Mouse (Mus musculus): ENCODE measurements around the gene Gata3. TPM values are rescaled to one million over a fixed set of nuclear protein-coding genes. Genes with fewer than 3 reads are reported as not detected.

Gene Gata3
- polyA plus RNA-seq, 1 experiment = 15.4 TPM

GRCm38 (mm10) chr2:9881051-9881591 lies 8.7 kb downstream of the Gata3 start, which contains the start of gene 4930412O13Rik:
TSS of gene 4930412O13Rik (plus strand) at chr2:9881252.
- no peak for DNase-seq
- Histone ChIP-seq H3K36me3 (ENCODE audit: control insufficient read depth, insufficient read depth, low read length) (no peaks in the 10 kb centered on the region), H3K27ac (ENCODE audit: insufficient read depth, low read depth, low read length) (peak within 1 kb of the TSS; percentile 42), H3K27me3 (replicated peaks; ENCODE audit: control insufficient read depth, insufficient read depth, low read length) (peaks cover 3% of the 10 kb centered on the region), H3K4me3 (ENCODE audit: insufficient read depth, low read depth, low read length) (peak within 1 kb of the TSS; percentile 28), H3K4me1 (ENCODE audit: control insufficient read depth, insufficient read depth, low read length) (no peaks in the 10 kb centered on the region)
- TF ChIP-seq CTCF (conservative IDR thresholded peaks at IDR 0.05; ENCODE audit: insufficient read depth, insufficient read length, low read depth, low read length) (no peak), POLR2A (IDR thresholded peaks at IDR 0.05; ENCODE audit: low read depth, low read length) (no peak)
- WGBS = 8% methylated on average over 35 of the region's 35 CpGs

- 19% methylated on average over 11 of the region's 11 CpGs for WGBS
These were observed 9.6 kb downstream of the Gata3 start for GRCm38 (mm10) chr2:9880271-9880670.

GRCm38 (mm10) chr2:9879493-9879892 lies 10.3 kb downstream of the Gata3 start:
- DNase-seq = peak; percentile 91
- WGBS = 1% methylated on average over 21 of the region's 21 CpGs
- Histone ChIP-seq H3K27ac (ENCODE audit: insufficient read depth, low read depth, low read length) (peak overlapping the region; percentile 14; the same call in 1 of the 2 replicates), H3K36me3 (ENCODE audit: control insufficient read depth, insufficient read depth, low read length) (no peaks in the 10 kb centered on the region), H3K27me3 (replicated peaks; ENCODE audit: control insufficient read depth, insufficient read depth, low read length) (peaks cover 3% of the 10 kb centered on the region), H3K4me1 (ENCODE audit: control insufficient read depth, insufficient read depth, low read length) (no peaks in the 10 kb centered on the region), H3K4me3 (ENCODE audit: insufficient read depth, low read depth, low read length) (peak overlapping the region; percentile 45)
- TF ChIP-seq CTCF (conservative IDR thresholded peaks at IDR 0.05; ENCODE audit: insufficient read depth, insufficient read length, low read depth, low read length) (peak; percentile 68), POLR2A (IDR thresholded peaks at IDR 0.05; ENCODE audit: low read depth, low read length) (no peak)

More at GRCm38 (mm10) chr2:9880271-9880670, 9.6 kb downstream of the Gata3 start:
- Histone ChIP-seq H3K27ac (ENCODE audit: insufficient read depth, low read depth, low read length) (no peak overlapping the region), H3K36me3 (ENCODE audit: control insufficient read depth, insufficient read depth, low read length) (no peaks in the 10 kb centered on the region), H3K4me1 (ENCODE audit: control insufficient read depth, insufficient read depth, low read length) (no peaks in the 10 kb centered on the region), H3K27me3 (replicated peaks; ENCODE audit: control insufficient read depth, insufficient read depth, low read length) (peaks cover 3% of the 10 kb centered on the region), H3K4me3 (ENCODE audit: insufficient read depth, low read depth, low read length) (no peak overlapping the region)
- no peak for DNase-seq
- no peak for TF ChIP-seq CTCF (conservative IDR thresholded peaks at IDR 0.05; ENCODE audit: insufficient read depth, insufficient read length, low read depth, low read length)
- no peak for TF ChIP-seq POLR2A (IDR thresholded peaks at IDR 0.05; ENCODE audit: low read depth, low read length)

GRCm38 (mm10) chr2:9879092-9879491 lies 10.7 kb downstream of the Gata3 start:
- no peak for DNase-seq
- TF ChIP-seq POLR2A (IDR thresholded peaks at IDR 0.05; ENCODE audit: low read depth, low read length) = no peak
- TF ChIP-seq CTCF (conservative IDR thresholded peaks at IDR 0.05; ENCODE audit: insufficient read depth, insufficient read length, low read depth, low read length) = no peak
- 1% methylated on average over 22 of the region's 22 CpGs for WGBS
- H3K4me3 ChIP-seq (ENCODE audit: insufficient read depth, low read depth, low read length) = peak overlapping the region; percentile 45
- H3K27me3 ChIP-seq (replicated peaks; ENCODE audit: control insufficient read depth, insufficient read depth, low read length) = peaks cover 3% of the 10 kb centered on the region
- H3K4me1 ChIP-seq (ENCODE audit: control insufficient read depth, insufficient read depth, low read length) = no peaks in the 10 kb centered on the region
- H3K27ac ChIP-seq (ENCODE audit: insufficient read depth, low read depth, low read length) = peak overlapping the region; percentile 14; the same call in 1 of the 2 replicates
- H3K36me3 ChIP-seq (ENCODE audit: control insufficient read depth, insufficient read depth, low read length) = no peaks in the 10 kb centered on the region

GRCm38 (mm10) chr2:9878564-9879081 lies 11.2 kb downstream of the Gata3 start:
- 1% methylated on average over 33 of the region's 33 CpGs for WGBS
- H3K27ac ChIP-seq (ENCODE audit: insufficient read depth, low read depth, low read length) = peak overlapping the region; percentile 66
- H3K36me3 ChIP-seq (ENCODE audit: control insufficient read depth, insufficient read depth, low read length) = no peaks in the 10 kb centered on the region
- TF ChIP-seq POLR2A (IDR thresholded peaks at IDR 0.05; ENCODE audit: low read depth, low read length) (no peak), CTCF (conservative IDR thresholded peaks at IDR 0.05; ENCODE audit: insufficient read depth, insufficient read length, low read depth, low read length) (no peak)
- H3K4me3 ChIP-seq (ENCODE audit: insufficient read depth, low read depth, low read length) = peak overlapping the region; percentile 45
- DNase-seq = peak; percentile 60
- H3K4me1 ChIP-seq (ENCODE audit: control insufficient read depth, insufficient read depth, low read length) = no peaks in the 10 kb centered on the region
- peaks cover 3% of the 10 kb centered on the region for H3K27me3 ChIP-seq (replicated peaks; ENCODE audit: control insufficient read depth, insufficient read depth, low read length)

- Histone ChIP-seq H3K4me1 (ENCODE audit: control insufficient read depth, insufficient read depth, low read length) (no peaks in the 10 kb centered on the region), H3K27me3 (replicated peaks; ENCODE audit: control insufficient read depth, insufficient read depth, low read length) (peaks cover 3% of the 10 kb centered on the region), H3K27ac (ENCODE audit: insufficient read depth, low read depth, low read length) (peak overlapping the region; percentile 66), H3K36me3 (ENCODE audit: control insufficient read depth, insufficient read depth, low read length) (no peaks in the 10 kb centered on the region), H3K4me3 (ENCODE audit: insufficient read depth, low read depth, low read length) (peak overlapping the region; percentile 48)
- whole genome bisulfite sequencing = 4% methylated on average over 19 of the region's 19 CpGs
- DNase-seq = no peak
- TF ChIP-seq POLR2A (IDR thresholded peaks at IDR 0.05; ENCODE audit: low read depth, low read length) (no peak), CTCF (conservative IDR thresholded peaks at IDR 0.05; ENCODE audit: insufficient read depth, insufficient read length, low read depth, low read length) (no peak)
These were observed 11.8 kb downstream of the Gata3 start for GRCm38 (mm10) chr2:9877966-9878563.

GRCm38 (mm10) chr2:9877326-9877690 lies 12.5 kb downstream of the Gata3 start:
- no peaks in the 10 kb centered on the region for H3K4me1 ChIP-seq (ENCODE audit: control insufficient read depth, insufficient read depth, low read length)
- no peaks in the 10 kb centered on the region for H3K36me3 ChIP-seq (ENCODE audit: control insufficient read depth, insufficient read depth, low read length)
- 0 out of 2 replicates have a peak overlapping the region, but pooled peaks have one; percentile 8 for H3K27ac ChIP-seq (ENCODE audit: insufficient read depth, low read depth, low read length)
- WGBS = 3% methylated on average over 35 of the region's 35 CpGs
- DNase-seq = no peak
- H3K27me3 ChIP-seq (replicated peaks; ENCODE audit: control insufficient read depth, insufficient read depth, low read length) = peaks cover 3% of the 10 kb centered on the region
- no peak for TF ChIP-seq POLR2A (IDR thresholded peaks at IDR 0.05; ENCODE audit: low read depth, low read length)
- no peak for TF ChIP-seq CTCF (conservative IDR thresholded peaks at IDR 0.05; ENCODE audit: insufficient read depth, insufficient read length, low read depth, low read length)
- H3K4me3 ChIP-seq (ENCODE audit: insufficient read depth, low read depth, low read length) = peak overlapping the region; percentile 27

All from kidney, adult 2 months (tissue).